8 mouse cellular contexts compared by ENCODE assay signal in genomic region chr9:118477281-118477931, GRCm38 (mm10). TPM values are rescaled to one million over a fixed set of nuclear protein-coding genes. Genes with fewer than 3 reads are reported as not detected.
DNase-seq lines count a peak whose midpoint lies in the region; ATAC-seq and TF ChIP-seq lines count a peak whose summit lies in the region.

No protein-coding gene starts in this region.

- H3K4me3 ChIP-seq in lung, embryonic 14.5 days (ENCODE audit: low read depth, low read length) = peak overlapping the region; percentile 44
- peak overlapping the region; percentile 46 for H3K4me3 ChIP-seq in embryonic facial prominence, embryonic 13.5 days
- peak overlapping the region; percentile 43 for H3K4me3 ChIP-seq in hindbrain, embryonic 16.5 days (ENCODE audit: low read length)
- 0 out of 2 replicates have a peak overlapping the region, but pooled peaks have one; percentile 5 for H3K4me3 ChIP-seq in midbrain, embryonic 15.5 days

- under 1% methylated on average over 31 of the region's 31 CpGs for WGBS in lung, embryonic 14.5 days
- under 1% methylated on average over 31 of the region's 31 CpGs for WGBS in embryonic facial prominence, embryonic 13.5 days
- WGBS in hindbrain, embryonic 16.5 days = 1% methylated on average over 31 of the region's 31 CpGs
- WGBS in midbrain, embryonic 15.5 days = under 1% methylated on average over 31 of the region's 31 CpGs

- no peaks in the 10 kb centered on the region for H3K4me1 ChIP-seq in lung, embryonic 14.5 days (ENCODE audit: insufficient read depth)
- peaks cover 36% of the 10 kb centered on the region for H3K4me1 ChIP-seq in embryonic facial prominence, embryonic 13.5 days
- peaks cover 19% of the 10 kb centered on the region for H3K4me1 ChIP-seq in hindbrain, embryonic 16.5 days (ENCODE audit: control insufficient read depth, insufficient read depth, low read depth, low read length)
- H3K4me1 ChIP-seq in midbrain, embryonic 15.5 days = peaks cover 32% of the 10 kb centered on the region

- H3K9me3 ChIP-seq in lung, embryonic 14.5 days (ENCODE audit: low read depth, low read length) = no peaks in the 10 kb centered on the region
- H3K9me3 ChIP-seq in embryonic facial prominence, embryonic 13.5 days = no peaks in the 10 kb centered on the region
- no peaks in the 10 kb centered on the region for H3K9me3 ChIP-seq in hindbrain, embryonic 16.5 days (ENCODE audit: control insufficient read depth, low read length)
- H3K9me3 ChIP-seq in midbrain, embryonic 15.5 days = no peaks in the 10 kb centered on the region

- H3K36me3 ChIP-seq in lung, embryonic 14.5 days (ENCODE audit: insufficient read depth) = no peaks in the 10 kb centered on the region
- no peaks in the 10 kb centered on the region for H3K36me3 ChIP-seq in embryonic facial prominence, embryonic 13.5 days
- H3K36me3 ChIP-seq in hindbrain, embryonic 16.5 days (ENCODE audit: control insufficient read depth, insufficient read depth, low read length) = no peaks in the 10 kb centered on the region
- no peaks in the 10 kb centered on the region for H3K36me3 ChIP-seq in midbrain, embryonic 15.5 days (replicated peaks)

- H3K4me2 ChIP-seq in lung, embryonic 14.5 days = peak overlapping the region; percentile 72
- peak overlapping the region; percentile 67 for H3K4me2 ChIP-seq in embryonic facial prominence, embryonic 13.5 days
- peak overlapping the region; percentile 61 for H3K4me2 ChIP-seq in hindbrain, embryonic 16.5 days (ENCODE audit: low read length)
- H3K4me2 ChIP-seq in midbrain, embryonic 15.5 days = peak overlapping the region; percentile 52

- no peak for ATAC-seq in lung, embryonic 14.5 days (ENCODE audit: insufficient read depth)
- ATAC-seq in embryonic facial prominence, embryonic 13.5 days (ENCODE audit: insufficient number of reproducible peaks, insufficient read depth, low FRiP score, low TSS enrichment, low read depth) = no peak
- ATAC-seq in hindbrain, embryonic 16.5 days = no peak
- ATAC-seq in midbrain, embryonic 15.5 days (replicated peaks) = no peak

- no peak overlapping the region for H3K9ac ChIP-seq in lung, embryonic 14.5 days
- no peak overlapping the region for H3K9ac ChIP-seq in embryonic facial prominence, embryonic 13.5 days
- H3K9ac ChIP-seq in hindbrain, embryonic 16.5 days (ENCODE audit: low read depth, low read length) = no peak overlapping the region
- H3K9ac ChIP-seq in midbrain, embryonic 15.5 days = no peak overlapping the region

- TF ChIP-seq CTCF in lung, embryonic 14.5 days (IDR thresholded peaks at IDR 0.05; ENCODE audit: low read depth) = no peak

- peak; percentile 41 for DNase-seq in lung, embryonic 14.5 days
- no peak for DNase-seq in lung, postnatal 4 days
- DNase-seq in layer of hippocampus, adult 18-20 months (ENCODE audit: low spot score in 2 of 2) = no peak
- no peak for DNase-seq in spleen, postnatal 4 days (ENCODE audit: low spot score in 2 of 2)
- no peak for DNase-seq in left cerebral cortex, adult 18-20 months (ENCODE audit: low spot score in 2 of 2)

- peaks cover 82% of the 10 kb centered on the region for H3K27me3 ChIP-seq in lung, embryonic 14.5 days (ENCODE audit: insufficient read depth, low read length)
- peaks cover 92% of the 10 kb centered on the region for H3K27me3 ChIP-seq in embryonic facial prominence, embryonic 13.5 days
- H3K27me3 ChIP-seq in hindbrain, embryonic 16.5 days (replicated peaks; ENCODE audit: control insufficient read depth, insufficient read depth, low read length) = peaks cover 54% of the 10 kb centered on the region
- H3K27me3 ChIP-seq in midbrain, embryonic 15.5 days (replicated peaks) = peaks cover 66% of the 10 kb centered on the region

- no peak overlapping the region for H3K27ac ChIP-seq in lung, embryonic 14.5 days (ENCODE audit: low read depth)
- no peak overlapping the region for H3K27ac ChIP-seq in embryonic facial prominence, embryonic 13.5 days
- H3K27ac ChIP-seq in hindbrain, embryonic 16.5 days (ENCODE audit: low read depth, low read length) = no peak overlapping the region
- no peak overlapping the region for H3K27ac ChIP-seq in midbrain, embryonic 15.5 days

RNA-seq across cellular contexts. Expression of gene Eomes, which starts 0.6 kb away (rescaled TPM):
- not detected in 2 replicates for polyA plus RNA-seq in lung, embryonic 14.5 days (2014; fragmentation: Nextera tagmentation; extraction: Ambion mirVana)
- 0.10 and 0.20 TPM in 2 replicates for polyA plus RNA-seq in embryonic facial prominence, embryonic 13.5 days (2015; fragmentation: Nextera tagmentation; extraction: Ambion mirVana)
- polyA plus RNA-seq in hindbrain, embryonic 16.5 days (2015; fragmentation: Nextera tagmentation; extraction: Ambion mirVana) = 1.9 and 3.1 TPM in 2 replicates
- polyA plus RNA-seq in midbrain, embryonic 15.5 days (2015; fragmentation: Nextera tagmentation; extraction: Ambion mirVana) = 1.6 and 3.0 TPM in 2 replicates
- under 1 TPM; 0.15 to 0.27 TPM for total RNA-seq in layer of hippocampus, adult 18-20 months (2021)
- total RNA-seq in left cerebral cortex, adult 18-20 months (2021) = under 1 TPM in 1 of 2 experiments, not detected in 1; 0.09 TPM

RNA-seq across cellular contexts. Expression of gene Golga4, which starts 28.7 kb away (rescaled TPM):
- polyA plus RNA-seq in lung, embryonic 14.5 days (2014; fragmentation: Nextera tagmentation; extraction: Ambion mirVana) = 44.1 and 53.3 TPM in 2 replicates
- 54.2 and 55.2 TPM in 2 replicates for polyA plus RNA-seq in embryonic facial prominence, embryonic 13.5 days (2015; fragmentation: Nextera tagmentation; extraction: Ambion mirVana)
- 36.5 and 38.9 TPM in 2 replicates for polyA plus RNA-seq in hindbrain, embryonic 16.5 days (2015; fragmentation: Nextera tagmentation; extraction: Ambion mirVana)
- polyA plus RNA-seq in midbrain, embryonic 15.5 days (2015; fragmentation: Nextera tagmentation; extraction: Ambion mirVana) = 49.9 and 51.3 TPM in 2 replicates
- 10 to 100 TPM; 81.1 to 82.8 TPM for total RNA-seq in layer of hippocampus, adult 18-20 months (2021)
- 100 to 1,000 TPM in 1 of 2 experiments, 10 to 100 TPM in 1; 89.1 to 105 TPM for total RNA-seq in left cerebral cortex, adult 18-20 months (2021)
